Mouse (Mus musculus) monocyte, adult 5-6 weeks (primary cell): ENCODE results near the gene Prox1. TPM values are rescaled to one million over a fixed set of nuclear protein-coding genes. Genes with fewer than 3 reads are reported as not detected.

Source experiments
- ATAC-seq: fragments of 153-309, 156-312 bp; replicated peaks from 2 replicates; pipeline ENCODE4 v1.8.0; 2017; ENCODE audit warnings: mild to moderate bottlenecking; ENCODE audit not compliant: low TSS enrichment, insufficient number of reproducible peaks, severe bottlenecking, poor library complexity, low FRiP score
- total RNA-seq: library from RNA; stranded (forward); fragments of 200-1000, 200-491, 200-594 nt; gene quantifications from 3 replicates; pipeline ENCODE4 v1.2.3, GENCODE M21; 2017

Prox1 gene
- total RNA-seq, 1 experiment from 2014 or later: not detected

DNA sequence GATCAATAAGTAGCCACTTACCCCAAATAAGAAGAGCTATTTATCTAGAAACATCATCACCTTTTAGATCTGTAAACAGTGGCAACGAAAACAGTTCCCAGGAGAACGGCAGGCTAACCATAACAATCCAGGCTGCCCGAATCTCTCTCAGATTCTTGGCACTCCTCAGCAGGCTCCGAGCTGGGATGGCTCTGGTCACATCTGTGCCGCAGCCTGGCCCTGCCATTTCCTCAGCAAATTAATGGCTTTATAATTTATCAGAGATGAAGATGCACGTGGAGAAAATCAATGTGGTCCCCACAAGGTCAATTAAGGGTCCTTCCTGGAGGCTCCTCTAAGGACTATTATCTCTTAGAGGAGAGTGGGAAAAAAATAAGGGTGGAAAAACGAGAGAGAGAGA is 16.2 kb downstream of the Prox1 start:
- ATAC-seq: no peak

DNA sequence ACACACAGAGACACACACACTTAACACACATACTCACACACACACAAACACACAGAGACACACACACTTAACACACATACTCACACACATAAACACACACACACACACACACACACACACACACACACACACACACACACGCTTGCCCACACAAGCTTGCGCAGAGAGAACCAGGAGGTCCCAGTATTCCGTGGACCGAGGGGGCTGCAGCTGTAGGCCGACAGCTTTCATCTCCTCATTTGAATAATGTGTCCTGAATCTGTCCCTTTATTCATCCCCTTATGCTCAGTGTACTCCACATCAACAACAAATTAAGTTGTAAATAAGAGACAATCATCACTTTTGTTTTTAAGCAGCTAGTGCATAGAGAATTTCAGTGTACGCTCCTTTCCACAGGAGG is 17.9 kb downstream of the Prox1 start:
- ATAC-seq: no peak

DNA sequence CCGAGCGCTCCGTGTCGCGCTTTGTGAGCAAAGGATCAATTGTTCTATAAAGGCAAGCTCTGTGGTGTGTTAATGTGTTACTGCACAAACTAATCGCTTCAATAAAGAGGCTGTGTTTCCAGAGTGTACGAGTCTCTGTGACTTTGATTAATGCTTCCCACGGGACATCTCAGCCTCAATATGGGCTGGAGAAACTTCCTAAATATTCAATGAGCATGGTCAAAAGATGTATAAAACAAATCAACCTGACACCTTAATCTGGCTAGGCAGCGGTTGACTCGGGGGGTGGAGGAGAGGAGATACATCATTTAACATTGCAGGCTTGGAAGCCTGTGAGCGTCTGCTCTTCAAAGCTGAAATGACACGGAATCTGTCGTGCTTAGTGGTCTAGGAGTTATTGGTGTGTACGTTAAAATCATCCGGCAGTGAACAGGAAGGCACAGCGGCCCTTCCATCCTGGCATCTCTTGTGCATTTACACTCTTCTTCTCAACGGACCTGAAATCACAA is 21.2 kb downstream of the Prox1 start:
- no peak for ATAC-seq

DNA sequence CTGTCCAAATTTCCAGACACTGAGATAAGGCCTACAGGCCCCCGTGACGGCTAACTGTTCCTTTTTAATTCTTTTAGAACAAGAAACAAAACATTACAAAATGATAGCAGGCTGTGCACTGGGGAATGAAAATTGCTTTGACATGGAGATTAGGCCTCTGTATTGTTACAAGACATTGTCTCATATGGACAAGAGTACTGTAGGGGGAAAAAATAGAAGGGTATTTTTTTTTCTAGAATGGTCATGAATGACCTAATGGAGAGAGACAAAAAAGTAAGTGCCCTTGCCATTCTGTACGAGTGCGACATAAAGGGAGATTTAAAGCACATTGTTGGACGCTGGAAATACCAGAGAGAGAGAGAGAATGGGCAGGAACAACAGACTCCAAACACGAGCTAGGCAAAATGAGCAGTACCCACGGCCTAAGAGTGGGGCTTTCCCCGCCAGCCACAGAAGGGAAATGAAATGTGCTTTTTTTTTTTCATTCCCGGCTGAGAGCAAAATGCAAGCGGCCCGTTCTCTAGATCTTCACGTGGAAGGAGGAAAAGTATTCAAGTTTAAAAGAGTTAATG is 21.8 kb downstream of the Prox1 start:
- ATAC-seq: no peak

DNA sequence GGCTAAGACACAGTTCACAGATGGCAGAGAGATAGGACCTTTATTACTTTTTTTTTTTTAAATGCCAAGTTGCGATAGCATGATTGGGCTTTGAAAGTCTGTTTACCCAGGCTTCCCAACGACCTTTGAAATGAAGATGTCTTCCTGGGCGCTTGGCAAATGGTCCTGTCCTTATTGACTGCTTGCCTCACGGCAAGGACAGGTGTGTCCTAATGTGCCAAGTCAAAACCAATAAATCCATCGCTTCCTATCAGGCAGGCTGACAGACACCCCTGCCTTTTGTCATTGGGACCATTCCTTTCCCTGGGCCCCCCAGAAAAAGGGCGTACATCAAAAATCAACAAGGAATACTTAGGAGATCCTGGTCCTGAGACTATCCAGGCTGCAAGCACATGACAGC is 22.7 kb downstream of the Prox1 start:
- no peak for ATAC-seq

DNA sequence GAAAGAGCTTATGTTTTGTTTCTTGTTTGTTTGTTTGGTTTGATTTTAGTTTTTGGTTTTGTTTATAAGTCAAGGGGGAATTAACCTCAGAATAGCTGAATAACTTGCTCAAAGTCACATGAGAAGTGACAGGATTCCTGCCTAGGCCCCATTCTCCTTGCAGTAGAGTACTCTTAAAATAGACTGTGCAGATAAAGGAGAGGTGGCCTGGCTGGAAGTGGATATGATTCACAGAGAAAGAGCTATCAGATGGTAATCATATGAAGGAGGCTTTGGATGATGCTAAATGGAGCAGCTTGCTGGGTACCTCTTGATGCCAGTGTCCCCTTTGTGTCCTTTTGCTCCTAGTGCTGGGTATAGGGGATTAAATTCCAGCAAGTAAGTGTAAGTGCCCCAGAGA is 26.1 kb downstream of the Prox1 start:
- ATAC-seq: no peak

DNA sequence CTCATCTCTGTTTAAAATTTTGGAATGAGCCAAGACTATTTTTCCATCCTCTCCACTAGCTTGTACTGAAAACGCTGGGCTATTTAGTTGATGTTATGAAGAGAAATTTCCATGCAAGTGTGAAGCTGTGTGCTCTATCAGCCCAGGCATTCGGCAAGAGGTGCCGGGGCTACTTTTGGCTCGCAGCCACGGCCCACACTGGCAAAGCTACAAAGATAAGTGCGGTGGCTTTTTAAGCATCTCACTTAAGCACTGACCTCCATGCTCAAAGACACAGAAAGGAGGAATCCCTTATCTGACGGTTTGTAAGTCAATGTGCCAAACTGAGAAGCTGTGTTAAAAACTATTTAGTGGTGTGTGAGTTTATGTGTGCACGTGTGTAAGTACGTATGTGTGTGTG is 26.9 kb downstream of the Prox1 start:
- ATAC-seq: no peak

DNA sequence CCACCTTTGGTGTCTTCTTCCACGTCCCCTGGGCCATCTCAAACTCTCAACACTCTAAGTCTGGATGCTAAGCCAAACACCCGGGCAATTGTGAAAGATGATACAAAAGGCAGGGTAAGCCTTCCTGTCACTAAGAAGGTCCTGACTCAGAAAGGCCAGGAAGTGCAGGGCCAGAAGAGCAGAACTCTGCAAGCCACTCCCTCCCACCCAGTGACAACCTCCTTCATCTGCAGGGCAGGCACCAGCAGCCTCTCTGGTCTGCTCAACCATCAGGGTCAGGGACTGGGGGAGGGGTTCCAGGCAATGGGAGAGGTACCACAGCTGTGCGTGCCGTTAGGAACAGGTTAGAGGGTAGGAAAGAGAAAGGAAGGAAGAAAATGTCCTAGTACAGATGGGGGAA is 27.9 kb downstream of the Prox1 start:
- no peak for ATAC-seq

DNA sequence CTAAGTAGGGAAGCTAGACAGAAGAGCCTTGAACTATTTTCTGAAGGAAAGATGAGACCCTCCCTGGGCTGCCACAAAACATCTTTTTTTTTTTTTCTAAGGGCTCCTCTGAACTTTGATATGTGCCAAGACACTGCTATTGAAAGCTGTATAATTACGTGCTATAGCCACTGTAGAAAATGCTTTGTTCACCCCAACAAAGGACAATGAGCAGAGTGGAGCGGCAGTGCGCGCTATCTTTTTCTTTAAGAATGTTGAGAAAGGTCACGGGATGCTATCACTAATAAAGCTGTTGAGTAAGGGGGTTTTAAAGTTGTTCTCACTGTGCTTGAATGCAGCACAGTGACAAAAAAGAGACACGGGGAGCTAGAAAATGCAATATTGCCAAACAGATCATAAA is 30.0 kb downstream of the Prox1 start:
- no peak for ATAC-seq

DNA sequence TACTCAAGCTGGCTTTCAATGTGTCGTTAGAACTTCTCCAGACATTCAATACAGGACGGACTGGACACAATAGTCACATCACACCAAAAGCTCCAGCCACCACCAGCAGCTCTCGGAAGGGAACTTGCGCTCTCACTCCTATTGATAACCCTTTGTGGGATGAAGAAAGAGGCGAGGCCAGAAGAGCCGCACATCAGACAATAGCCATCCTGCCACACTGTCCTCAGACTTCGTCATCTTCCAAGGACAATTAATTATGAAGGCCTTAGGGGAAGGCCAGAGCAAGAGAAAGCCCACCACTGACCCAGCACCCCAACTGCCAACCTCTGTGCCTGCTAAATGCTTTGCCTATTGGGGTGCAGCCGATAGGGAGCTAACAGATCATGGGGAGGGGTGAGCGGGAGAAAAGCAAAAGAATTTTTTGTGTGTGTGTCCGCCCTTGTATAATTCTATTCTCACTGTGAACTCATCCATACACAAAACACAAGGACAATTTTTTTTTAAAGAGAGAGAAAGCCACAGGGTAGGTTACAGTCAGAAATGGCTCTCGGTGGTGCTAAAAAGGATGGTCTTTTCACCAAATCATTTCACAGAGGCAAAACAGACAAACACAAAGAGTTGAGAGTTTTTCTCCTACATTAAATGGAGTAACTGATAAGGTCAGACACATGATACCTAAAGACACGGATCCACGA is 30.7 kb downstream of the Prox1 start:
- ATAC-seq: no peak

DNA sequence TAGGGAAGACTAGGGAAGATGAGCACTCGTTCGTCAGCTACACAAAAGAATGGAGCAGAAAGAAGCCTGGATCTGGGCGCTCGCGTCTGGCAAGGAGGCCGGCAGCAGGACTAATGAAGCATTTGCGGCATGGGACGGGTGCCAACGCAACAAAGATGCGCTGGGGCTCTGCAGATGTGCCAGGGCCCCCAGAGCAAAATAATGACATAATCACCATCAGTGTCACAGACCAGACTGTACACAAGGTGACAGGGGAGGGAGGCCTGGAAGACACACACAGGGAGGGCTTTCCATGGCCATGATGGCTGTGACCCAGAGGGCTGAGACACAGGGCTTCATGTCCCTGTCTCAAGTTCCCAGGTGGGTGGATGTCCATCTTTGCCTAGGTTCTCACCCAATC is 32.6 kb downstream of the Prox1 start:
- no peak for ATAC-seq

DNA sequence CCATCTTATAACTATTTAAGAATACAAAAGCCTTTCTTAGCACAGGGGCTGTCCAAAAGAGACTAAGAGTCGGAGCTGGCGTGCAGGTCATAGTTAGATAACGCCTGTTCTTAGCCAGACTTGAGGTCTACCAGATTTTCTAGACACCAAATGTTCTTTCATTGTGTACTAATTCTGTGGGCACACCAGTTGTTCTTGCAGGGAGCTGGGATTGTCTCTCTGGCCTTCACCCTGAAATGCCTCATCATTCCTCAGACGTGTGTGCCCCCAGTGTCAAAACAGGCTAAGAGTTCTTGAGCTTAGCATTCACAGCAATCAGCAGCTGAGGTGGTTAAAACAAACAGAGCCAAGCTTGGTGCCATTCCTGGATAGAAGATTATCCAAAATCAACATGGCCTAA is 37.6 kb downstream of the Prox1 start:
- no peak for ATAC-seq

DNA sequence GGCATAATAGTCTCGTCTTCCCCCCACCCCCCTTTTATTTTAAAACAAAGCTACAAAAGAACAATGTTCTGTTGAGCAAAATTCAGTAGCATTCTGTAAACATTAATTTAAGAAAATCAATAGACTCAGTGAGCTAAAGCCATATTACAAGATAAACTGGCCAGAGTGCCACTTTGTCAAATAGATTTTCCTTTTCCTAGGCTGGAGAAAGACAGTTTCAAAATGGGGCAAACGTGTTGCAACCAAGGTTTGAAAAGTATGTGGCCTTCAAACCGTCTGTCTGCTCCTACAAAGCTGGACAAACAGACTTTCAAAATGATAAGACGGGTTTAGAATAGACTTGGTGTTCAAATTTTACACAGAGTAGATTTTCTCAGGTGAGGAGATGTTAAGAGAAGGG is 39.6 kb downstream of the Prox1 start:
- no peak for ATAC-seq

DNA sequence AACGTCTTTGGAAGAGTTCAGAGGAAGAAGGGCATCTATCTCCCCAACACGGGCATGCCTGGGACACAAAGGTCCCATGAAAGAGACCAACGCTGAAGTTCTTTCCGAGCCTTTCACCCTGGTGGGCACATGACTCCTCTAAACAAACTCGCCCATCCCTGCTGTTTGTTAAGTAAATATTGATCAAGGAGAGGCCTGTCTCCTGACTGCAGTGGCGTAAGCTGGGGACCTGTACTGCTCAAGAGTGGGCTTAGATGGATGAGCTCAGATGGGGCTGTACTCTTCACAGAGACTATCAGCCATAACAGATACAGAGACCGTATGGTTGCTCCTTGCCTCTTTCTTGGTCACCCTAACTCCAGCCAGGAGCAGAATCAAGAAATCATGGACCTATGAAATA is 41.0 kb downstream of the Prox1 start:
- no peak for ATAC-seq

DNA sequence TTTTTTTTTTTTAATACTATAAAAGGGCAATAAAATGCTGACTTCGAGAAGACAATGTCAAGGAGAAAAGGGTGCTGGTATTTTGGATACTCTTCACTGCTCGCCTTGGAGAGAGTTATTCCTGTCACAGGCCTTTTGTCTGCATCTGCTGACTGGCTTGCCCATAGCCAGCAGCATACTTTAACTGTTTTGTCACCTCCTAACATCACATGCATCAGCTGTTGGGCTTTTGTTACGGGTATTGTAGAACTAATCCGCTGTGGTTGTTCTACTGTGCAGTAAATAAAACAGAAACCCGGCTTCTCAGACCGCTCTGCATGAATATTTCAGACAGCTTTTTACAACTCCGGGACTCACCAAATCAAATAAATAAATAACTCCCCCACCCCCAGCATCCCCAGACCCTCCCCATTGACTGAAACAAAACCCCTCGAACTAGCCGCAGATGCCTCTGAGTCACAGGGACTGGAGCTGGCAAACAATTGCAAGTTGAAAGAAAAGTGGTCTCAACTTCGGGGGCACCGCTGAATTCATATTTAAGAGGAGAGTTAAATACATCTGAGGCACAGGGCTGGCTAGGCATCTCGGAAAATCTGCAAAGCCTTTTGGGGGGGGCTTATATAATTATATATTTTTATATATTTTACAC is 41.7 kb downstream of the Prox1 start:
- ATAC-seq: no peak

DNA sequence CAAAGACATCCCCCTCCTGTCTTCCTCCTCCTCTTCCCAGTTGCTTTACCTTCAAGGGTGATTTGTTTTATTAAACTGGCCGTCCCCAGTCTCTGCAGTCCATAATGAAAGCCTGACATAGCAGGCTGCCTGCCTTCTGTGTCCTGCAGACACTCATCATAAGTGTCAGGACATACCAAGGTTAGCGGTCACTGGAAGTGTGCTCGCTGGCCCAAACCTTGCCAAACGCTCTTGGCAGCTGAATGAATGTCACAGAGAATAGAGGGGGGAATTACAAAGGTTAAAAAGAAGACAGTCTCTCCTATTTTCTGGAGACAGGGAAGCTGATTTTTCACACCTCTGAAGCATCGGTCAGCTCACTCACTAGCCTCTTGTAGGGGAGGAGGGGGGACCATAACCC is 42.6 kb downstream of the Prox1 start:
- no peak for ATAC-seq

DNA sequence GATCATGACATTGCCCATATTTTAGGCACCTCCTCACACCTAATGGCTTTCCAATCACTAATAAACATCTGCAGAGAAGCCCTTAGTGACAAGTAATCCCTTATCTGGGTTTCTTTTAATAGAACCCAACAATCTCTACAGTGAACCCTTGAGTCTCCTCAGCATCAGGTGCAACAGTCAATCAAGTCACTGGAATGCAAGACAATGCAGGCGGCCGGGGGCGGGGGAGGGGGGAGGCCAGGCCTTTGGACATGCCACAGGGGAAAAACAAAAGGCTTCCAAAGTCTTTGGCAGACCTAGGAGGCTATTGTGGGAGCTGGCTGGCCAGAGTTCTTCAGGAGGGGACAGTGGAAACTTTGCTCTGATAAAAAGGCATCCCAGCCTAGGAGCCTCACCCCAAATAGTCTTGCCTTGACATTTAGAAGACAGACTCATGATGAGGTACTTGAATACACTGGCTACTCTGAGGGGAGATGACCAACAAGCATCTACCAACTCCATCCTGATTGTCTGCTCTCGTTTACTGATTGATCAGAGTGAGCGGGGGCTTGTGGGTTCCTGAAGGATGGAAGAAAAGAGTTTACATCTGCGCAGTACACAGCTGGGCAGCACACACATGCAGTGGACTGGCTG is 43.2 kb downstream of the Prox1 start:
- no peak for ATAC-seq

DNA sequence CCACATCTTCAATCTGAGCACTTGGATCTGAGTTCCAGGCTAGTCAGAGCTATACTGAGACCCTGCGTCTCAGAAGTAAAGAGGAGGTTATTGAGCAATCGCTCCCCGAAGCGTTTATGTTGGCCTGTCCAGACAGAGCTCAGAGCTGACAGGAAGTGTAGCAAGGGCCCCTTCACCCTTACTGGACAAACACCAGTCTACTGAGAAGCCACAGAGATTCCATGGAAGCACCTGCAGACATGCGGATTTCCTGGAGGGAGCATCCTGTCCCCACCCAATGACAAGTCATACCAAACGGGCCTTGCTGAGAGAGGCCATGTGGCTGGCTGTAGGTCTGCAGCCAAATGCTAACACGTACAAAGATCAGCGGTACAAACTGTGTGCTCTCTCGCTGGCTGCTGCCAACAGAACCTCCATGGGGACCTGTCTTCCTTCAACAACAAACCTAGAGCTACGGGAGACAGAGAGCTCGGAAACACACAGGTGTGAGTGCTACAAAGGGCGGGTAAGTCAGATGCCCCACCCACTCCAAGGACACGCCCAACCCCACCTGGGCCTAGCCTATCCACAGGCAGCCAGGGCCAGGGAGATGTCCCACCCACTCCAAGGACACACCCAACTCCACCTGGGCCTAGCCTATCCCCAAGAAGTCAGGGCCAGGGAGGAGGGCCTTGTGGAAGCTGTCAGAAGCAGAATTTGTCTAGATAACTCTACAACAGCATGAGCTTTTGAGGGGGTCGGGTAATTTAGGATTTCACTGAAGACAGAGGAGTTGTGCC is 45.4 kb downstream of the Prox1 start:
- no peak for ATAC-seq

DNA sequence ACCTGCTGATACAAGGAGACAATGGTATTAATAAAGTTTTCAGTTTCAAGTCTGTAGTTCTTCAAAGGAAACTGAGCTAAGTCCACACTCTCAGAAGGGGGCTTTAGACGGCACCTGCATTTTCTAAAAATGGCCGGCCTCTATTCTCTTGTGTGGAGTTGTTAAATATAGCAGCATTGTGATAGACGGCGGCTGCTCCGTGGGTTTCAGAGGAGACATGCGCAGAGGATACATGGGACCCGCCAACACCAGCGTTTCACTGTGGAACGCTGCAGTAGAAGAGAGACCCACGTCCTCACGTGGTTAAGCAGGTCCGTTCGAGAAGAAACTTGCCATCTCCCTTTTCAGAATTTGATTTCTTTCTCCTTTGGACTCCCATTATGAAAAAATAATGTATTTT is 47.1 kb downstream of the Prox1 start:
- ATAC-seq: no peak
